Mouse (Mus musculus): Measurements from ENCODE around the gene Aldh1a1. TPM values are rescaled to one million over a fixed set of nuclear protein-coding genes. Genes with fewer than 3 reads are reported as not detected.

Aldh1a1 gene
- 1.4 and 3.2 TPM in 2 replicates for polyA plus RNA-seq (2014; fragmentation: Nextera tagmentation; extraction: Ambion mirVana)

GRCm38 (mm10) chr19:20492491-20492890, at the start of gene Aldh1a1:
Gene Aldh1a1 (plus strand): TSS chr19:20492715.
- no peak for ATAC-seq (ENCODE audit: low read depth)
- H3K9me3 ChIP-seq (ENCODE audit: control insufficient read depth, low read length) = no peaks in the 10 kb centered on the region
- no peaks in the 10 kb centered on the region for H3K4me1 ChIP-seq (ENCODE audit: control insufficient read depth, insufficient read depth, low read length)
- no peaks in the 10 kb centered on the region for H3K27me3 ChIP-seq (ENCODE audit: control insufficient read depth, insufficient read depth, low read length)
- H3K4me2 ChIP-seq (ENCODE audit: low read depth, low read length) = no peak within 1 kb of the TSS
- no peak within 1 kb of the TSS for H3K9ac ChIP-seq (replicated peaks; ENCODE audit: low read depth, low read length)
- no peak within 1 kb of the TSS for H3K27ac ChIP-seq (ENCODE audit: low read depth, low read length)
- no peak within 1 kb of the TSS for H3K4me3 ChIP-seq (ENCODE audit: low read depth, low read length)
- WGBS = 79% methylated on average over 2 of the region's 2 CpGs
- no peaks in the 10 kb centered on the region for H3K36me3 ChIP-seq (ENCODE audit: control insufficient read depth, insufficient read depth, low read length)

GRCm38 (mm10) chr19:20447807-20448206, 44.7 kb upstream of the Aldh1a1 start:
- 79% methylated on average over 2 of the region's 2 CpGs for WGBS
- Histone ChIP-seq H3K4me1 (ENCODE audit: control insufficient read depth, insufficient read depth, low read length) (no peaks in the 10 kb centered on the region), H3K9ac (replicated peaks; ENCODE audit: low read depth, low read length) (no peak overlapping the region), H3K9me3 (ENCODE audit: control insufficient read depth, low read length) (no peaks in the 10 kb centered on the region), H3K36me3 (ENCODE audit: control insufficient read depth, insufficient read depth, low read length) (no peaks in the 10 kb centered on the region), H3K4me3 (ENCODE audit: low read depth, low read length) (no peak overlapping the region), H3K4me2 (ENCODE audit: low read depth, low read length) (no peak overlapping the region), H3K27me3 (ENCODE audit: control insufficient read depth, insufficient read depth, low read length) (no peaks in the 10 kb centered on the region), H3K27ac (ENCODE audit: low read depth, low read length) (no peak overlapping the region)
- ATAC-seq (ENCODE audit: low read depth) = no peak

GRCm38 (mm10) chr19:20449546-20449945, 43.0 kb upstream of the Aldh1a1 start:
- Histone ChIP-seq H3K36me3 (ENCODE audit: control insufficient read depth, insufficient read depth, low read length) (no peaks in the 10 kb centered on the region), H3K4me1 (ENCODE audit: control insufficient read depth, insufficient read depth, low read length) (no peaks in the 10 kb centered on the region), H3K27ac (ENCODE audit: low read depth, low read length) (no peak overlapping the region), H3K4me3 (ENCODE audit: low read depth, low read length) (no peak overlapping the region), H3K27me3 (ENCODE audit: control insufficient read depth, insufficient read depth, low read length) (no peaks in the 10 kb centered on the region), H3K4me2 (ENCODE audit: low read depth, low read length) (no peak overlapping the region), H3K9ac (replicated peaks; ENCODE audit: low read depth, low read length) (no peak overlapping the region), H3K9me3 (ENCODE audit: control insufficient read depth, low read length) (no peaks in the 10 kb centered on the region)
- peak; percentile 79 for ATAC-seq (ENCODE audit: low read depth)

GRCm38 (mm10) chr19:20451045-20451444, 41.5 kb upstream of the Aldh1a1 start:
- no peak for ATAC-seq (ENCODE audit: low read depth)
- H3K27ac ChIP-seq (ENCODE audit: low read depth, low read length) = no peak overlapping the region
- H3K27me3 ChIP-seq (ENCODE audit: control insufficient read depth, insufficient read depth, low read length) = no peaks in the 10 kb centered on the region
- 84% methylated on average over 7 of the region's 7 CpGs for WGBS
- H3K4me2 ChIP-seq (ENCODE audit: low read depth, low read length) = no peak overlapping the region
- H3K4me1 ChIP-seq (ENCODE audit: control insufficient read depth, insufficient read depth, low read length) = no peaks in the 10 kb centered on the region
- no peaks in the 10 kb centered on the region for H3K36me3 ChIP-seq (ENCODE audit: control insufficient read depth, insufficient read depth, low read length)
- no peak overlapping the region for H3K4me3 ChIP-seq (ENCODE audit: low read depth, low read length)
- H3K9ac ChIP-seq (replicated peaks; ENCODE audit: low read depth, low read length) = no peak overlapping the region
- no peaks in the 10 kb centered on the region for H3K9me3 ChIP-seq (ENCODE audit: control insufficient read depth, low read length)

- no peak for ATAC-seq (ENCODE audit: low read depth)
- H3K27ac ChIP-seq (ENCODE audit: low read depth, low read length) = no peak overlapping the region
- no peaks in the 10 kb centered on the region for H3K9me3 ChIP-seq (ENCODE audit: control insufficient read depth, low read length)
- H3K9ac ChIP-seq (replicated peaks; ENCODE audit: low read depth, low read length) = no peak overlapping the region
- H3K27me3 ChIP-seq (ENCODE audit: control insufficient read depth, insufficient read depth, low read length) = no peaks in the 10 kb centered on the region
- no peaks in the 10 kb centered on the region for H3K36me3 ChIP-seq (ENCODE audit: control insufficient read depth, insufficient read depth, low read length)
- H3K4me3 ChIP-seq (ENCODE audit: low read depth, low read length) = no peak overlapping the region
- whole genome bisulfite sequencing = 87% methylated on average over 1 of the region's 1 CpGs
- no peak overlapping the region for H3K4me2 ChIP-seq (ENCODE audit: low read depth, low read length)
- no peaks in the 10 kb centered on the region for H3K4me1 ChIP-seq (ENCODE audit: control insufficient read depth, insufficient read depth, low read length)
These were observed 8.0 kb upstream of the Aldh1a1 start for GRCm38 (mm10) chr19:20484497-20484896.

GRCm38 (mm10) chr19:20491950-20492349, 565 bp upstream of the Aldh1a1 start:
- H3K9me3 ChIP-seq (ENCODE audit: control insufficient read depth, low read length) = no peaks in the 10 kb centered on the region
- H3K4me2 ChIP-seq (ENCODE audit: low read depth, low read length) = no peak overlapping the region
- H3K4me3 ChIP-seq (ENCODE audit: low read depth, low read length) = no peak overlapping the region
- no peaks in the 10 kb centered on the region for H3K4me1 ChIP-seq (ENCODE audit: control insufficient read depth, insufficient read depth, low read length)
- no peak overlapping the region for H3K9ac ChIP-seq (replicated peaks; ENCODE audit: low read depth, low read length)
- no peaks in the 10 kb centered on the region for H3K36me3 ChIP-seq (ENCODE audit: control insufficient read depth, insufficient read depth, low read length)
- WGBS = 53% methylated on average over 4 of the region's 4 CpGs
- H3K27ac ChIP-seq (ENCODE audit: low read depth, low read length) = no peak overlapping the region
- H3K27me3 ChIP-seq (ENCODE audit: control insufficient read depth, insufficient read depth, low read length) = no peaks in the 10 kb centered on the region
- ATAC-seq (ENCODE audit: low read depth) = no peak

- Histone ChIP-seq H3K9me3 (ENCODE audit: control insufficient read depth, low read length) (no peaks in the 10 kb centered on the region), H3K27me3 (ENCODE audit: control insufficient read depth, insufficient read depth, low read length) (no peaks in the 10 kb centered on the region), H3K4me2 (ENCODE audit: low read depth, low read length) (no peak overlapping the region), H3K27ac (ENCODE audit: low read depth, low read length) (no peak overlapping the region), H3K36me3 (ENCODE audit: control insufficient read depth, insufficient read depth, low read length) (no peaks in the 10 kb centered on the region), H3K4me1 (ENCODE audit: control insufficient read depth, insufficient read depth, low read length) (no peaks in the 10 kb centered on the region), H3K4me3 (ENCODE audit: low read depth, low read length) (no peak overlapping the region), H3K9ac (replicated peaks; ENCODE audit: low read depth, low read length) (no peak overlapping the region)
- no peak for ATAC-seq (ENCODE audit: low read depth)
These were observed 4.0 kb downstream of the Aldh1a1 start for GRCm38 (mm10) chr19:20496476-20496875.

GRCm38 (mm10) chr19:20505359-20505758, 12.8 kb downstream of the Aldh1a1 start:
- Histone ChIP-seq H3K9me3 (ENCODE audit: control insufficient read depth, low read length) (no peaks in the 10 kb centered on the region), H3K27ac (ENCODE audit: low read depth, low read length) (no peak overlapping the region), H3K36me3 (ENCODE audit: control insufficient read depth, insufficient read depth, low read length) (no peaks in the 10 kb centered on the region), H3K9ac (replicated peaks; ENCODE audit: low read depth, low read length) (no peak overlapping the region), H3K27me3 (ENCODE audit: control insufficient read depth, insufficient read depth, low read length) (no peaks in the 10 kb centered on the region), H3K4me3 (ENCODE audit: low read depth, low read length) (no peak overlapping the region), H3K4me1 (ENCODE audit: control insufficient read depth, insufficient read depth, low read length) (no peaks in the 10 kb centered on the region), H3K4me2 (ENCODE audit: low read depth, low read length) (no peak overlapping the region)
- no peak for ATAC-seq (ENCODE audit: low read depth)

- ATAC-seq (ENCODE audit: low read depth) = 0 out of 2 replicates have a peak, but pooled peaks have one; percentile 17
These were observed 14.6 kb downstream of the Aldh1a1 start for GRCm38 (mm10) chr19:20506936-20507615.

More at GRCm38 (mm10) chr19:20506936-20507615, 14.6 kb downstream of the Aldh1a1 start:
- Histone ChIP-seq H3K4me3 (ENCODE audit: low read depth, low read length) (no peak overlapping the region), H3K27ac (ENCODE audit: low read depth, low read length) (no peak overlapping the region), H3K4me1 (ENCODE audit: control insufficient read depth, insufficient read depth, low read length) (no peaks in the 10 kb centered on the region), H3K4me2 (ENCODE audit: low read depth, low read length) (no peak overlapping the region), H3K9ac (replicated peaks; ENCODE audit: low read depth, low read length) (no peak overlapping the region), H3K9me3 (ENCODE audit: control insufficient read depth, low read length) (no peaks in the 10 kb centered on the region), H3K36me3 (ENCODE audit: control insufficient read depth, insufficient read depth, low read length) (no peaks in the 10 kb centered on the region), H3K27me3 (ENCODE audit: control insufficient read depth, insufficient read depth, low read length) (no peaks in the 10 kb centered on the region)
- WGBS = 18% methylated on average over 9 of the region's 9 CpGs

Measured in neural tube, embryonic 14.5 days (tissue).